Mouse (Mus musculus) CH12.LX (cell line): ENCODE data around the gene Srcap.
"Not testable (repeated sequence)": the region's sequence is repeated elsewhere in the genome, so short reads cannot be mapped to it uniquely, and the experiment has no call there.

Experiments used
- CTCF ChIP-seq, 2 experiments: IDR thresholded peaks in 1 of 2; conservative IDR thresholded peaks in 1 of 2; 2 replicates each; pipeline ENCODE4 v1.5.1; 2011 to 2012; ENCODE audit warnings: low read depth in 2 of 2, low read length in 2 of 2, improper control_type of control experiment in 1 of 2, inconsistent platforms in 1 of 2, mild to moderate bottlenecking in 1 of 2, moderate library complexity in 1 of 2
- JUND ChIP-seq: conservative IDR thresholded peaks from 2 replicates; pipeline ENCODE4 v1.6.1; 2011; ENCODE audit warnings: low read depth, low read length, improper control_type of control experiment
- MEF2A ChIP-seq: IDR thresholded peaks from 2 replicates; pipeline ENCODE4 v1.6.1; 2014; ENCODE audit warnings: low read depth, mild to moderate bottlenecking, inconsistent platforms, low read length, improper control_type of control experiment, borderline replicate concordance
- POLR2A ChIP-seq: IDR thresholded peaks from 2 replicates; pipeline ENCODE4 v1.6.1; 2011; ENCODE audit warnings: low read depth, mild to moderate bottlenecking, improper control_type of control experiment, low read length
- USF1 ChIP-seq: IDR thresholded peaks from 2 replicates; pipeline ENCODE4 v1.6.1; 2014; ENCODE audit warnings: low read depth, mild to moderate bottlenecking, inconsistent platforms, low read length, improper control_type of control experiment
- ZC3H11A ChIP-seq: IDR thresholded peaks from 2 replicates; pipeline ENCODE4 v1.6.1; 2012; ENCODE audit warnings: low read depth, mild to moderate bottlenecking, inconsistent platforms, low read length, improper control_type of control experiment

GRCm38 (mm10) chr7:127509830-127510229 lies 2.0 kb upstream of the Srcap start:
- TF ChIP-seq CTCF (conservative IDR thresholded peaks at IDR 0.05 in 1 of 2, IDR thresholded peaks at IDR 0.05 in 1 of 2; ENCODE audit: low read depth in 2 of 2, low read length in 2 of 2); JUND; POLR2A; MEF2A; ZC3H11A; USF1: not testable (repeated sequence)
